Mouse (Mus musculus) ES-E14 (cell line): ENCODE results near the gene Tatdn2.

ENCODE experiments used
- CHD2 ChIP-seq: IDR thresholded peaks from 2 replicates; pipeline ENCODE4 v1.6.1; 2014; ENCODE audit warnings: mild to moderate bottlenecking, low read depth, low read length, inconsistent platforms
- HCFC1 ChIP-seq: IDR thresholded peaks from 2 replicates; pipeline ENCODE4 v1.6.1; 2012; ENCODE audit warnings: low read length, inconsistent platforms, borderline replicate concordance; ENCODE audit not compliant: insufficient read depth
- MAFK ChIP-seq: IDR thresholded peaks from 2 replicates; pipeline ENCODE4 v1.6.1; 2014; ENCODE audit warnings: mild to moderate bottlenecking, low read depth, low read length, inconsistent platforms; ENCODE audit not compliant: insufficient read depth

DNA sequence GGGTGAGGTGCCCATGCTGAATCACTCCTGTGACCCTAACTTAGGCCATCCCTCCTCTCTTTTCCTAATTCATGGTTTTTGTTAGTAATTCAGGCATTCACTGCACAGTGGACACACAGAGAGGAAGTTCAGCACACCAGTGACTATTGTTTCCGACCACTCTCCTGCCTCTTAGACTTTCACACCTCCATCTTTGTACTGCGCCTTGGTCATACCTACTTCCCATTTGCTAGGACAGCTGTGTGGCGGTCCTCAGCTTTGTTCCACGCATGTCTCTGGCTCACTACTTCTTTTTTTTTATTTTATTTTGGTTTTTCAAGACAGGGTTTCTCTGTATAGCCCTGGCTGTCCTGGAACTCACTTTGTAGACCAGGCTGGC, 5.8 kb upstream of the Tatdn2 start:
- TF ChIP-seq CHD2: no peak
- TF ChIP-seq MAFK: no peak
- no peak for TF ChIP-seq HCFC1
